Mouse (Mus musculus) C2C12 (cell line): ENCODE data around the gene Csgalnact2.

Experiments
- CEBPB ChIP-seq: IDR thresholded peaks from one replicate; pipeline ENCODE4 v1.6.1; 2011; ENCODE audit warnings: low read depth, mild to moderate bottlenecking, control low read depth, moderate library complexity
- CTCF ChIP-seq: IDR thresholded peaks from one replicate; pipeline ENCODE4 v1.5.1; 2011; ENCODE audit not compliant: control insufficient read depth, insufficient read depth, insufficient read length
- FOSL1 ChIP-seq: IDR thresholded peaks from one replicate; pipeline ENCODE4 v1.8.0; 2011; ENCODE audit warnings: mild to moderate bottlenecking, low read length; ENCODE audit not compliant: poor library complexity, insufficient read depth, severe bottlenecking
- MAX ChIP-seq: IDR thresholded peaks from one replicate; pipeline ENCODE4 v1.6.1; 2011; ENCODE audit warnings: mild to moderate bottlenecking, control low read depth
- MYOG ChIP-seq: IDR thresholded peaks from one replicate; pipeline ENCODE4 v1.6.1; 2011; ENCODE audit not compliant: control insufficient read depth, insufficient read length; ENCODE audit errors: extremely low read depth
- USF1 ChIP-seq: IDR thresholded peaks from one replicate; pipeline ENCODE4 v1.6.1; 2011; ENCODE audit warnings: low read depth, mild to moderate bottlenecking, control low read depth, moderate library complexity

- TF ChIP-seq USF1 (no peak), MYOG (no peak), CTCF (no peak), MAX (no peak), FOSL1 (no peak), CEBPB (no peak)
These were observed 25.8 kb upstream of the Csgalnact2 start for GRCm38 (mm10) chr6:118164691-118165090.
